Mouse (Mus musculus) midbrain, postnatal 0 days (tissue): ENCODE data around the gene Tap1. TPM values are rescaled to one million over a fixed set of nuclear protein-coding genes. Genes with fewer than 3 reads are reported as not detected.

ENCODE experiments used
- ATAC-seq: fragments of 200-750 bp; cut with Nextera tagmentation; 2 replicates; pipeline ENCODE4 v1.8.0; 2017; ENCODE audit warnings: moderate number of reproducible peaks, mild to moderate bottlenecking, moderate TSS enrichment, moderate library complexity; ENCODE audit not compliant: low FRiP score
- DNase-seq: peaks from one replicate; pipeline ENCODE4 v3.0.0-alpha.2; 2015; ENCODE audit warnings: low spot score
- H3K27ac ChIP-seq: fragments of 300-500 bp; sonication (generic); 2 replicates; pipeline ENCODE4 v1.5.1; 2014; ENCODE audit warnings: low read depth, mild to moderate bottlenecking, low read length, mixed read lengths
- H3K27me3 ChIP-seq: fragments of 300-500 bp; sonication (generic); 2 replicates; pipeline ENCODE4 v1.6.1; 2014; ENCODE audit warnings: low read length, control low read depth, mixed read lengths; ENCODE audit not compliant: insufficient read depth
- H3K36me3 ChIP-seq: fragments of 300-500 bp; sonication (generic); 2 replicates; pipeline ENCODE4 v1.6.1; 2014; ENCODE audit warnings: low read length, control low read depth, mixed read lengths; ENCODE audit not compliant: insufficient read depth
- H3K4me1 ChIP-seq: fragments of 300-500 bp; sonication (generic); 2 replicates; pipeline ENCODE4 v1.6.1; 2014; ENCODE audit warnings: mild to moderate bottlenecking, control low read depth, antibody characterized with exemption, low read length, mixed read lengths; ENCODE audit not compliant: insufficient read depth
- H3K4me2 ChIP-seq: fragments of 300-500 bp; sonication (generic); 2 replicates; pipeline ENCODE4 v1.6.1; 2014; ENCODE audit warnings: low read depth, mild to moderate bottlenecking, low read length, mixed read lengths; ENCODE audit not compliant: poor library complexity, severe bottlenecking
- H3K4me3 ChIP-seq: fragments of 300-500 bp; sonication (generic); 2 replicates; pipeline ENCODE4 v1.5.1; 2014; ENCODE audit warnings: low read depth, mild to moderate bottlenecking, low read length, moderate library complexity
- H3K9ac ChIP-seq: fragments of 300-500 bp; sonication (generic); replicated peaks from 2 replicates; pipeline ENCODE4 v1.6.1; 2014; ENCODE audit warnings: mild to moderate bottlenecking, low read length, moderate library complexity, mixed read lengths; ENCODE audit not compliant: poor library complexity, severe bottlenecking
- H3K9me3 ChIP-seq: fragments of 300-500 bp; sonication (generic); 2 replicates; pipeline ENCODE4 v1.6.1; 2016; ENCODE audit warnings: low read length, control low read depth
- CTCF ChIP-seq: IDR thresholded peaks from 2 replicates; pipeline ENCODE4 v1.5.1; 2016; ENCODE audit warnings: antibody characterized with exemption, mild to moderate bottlenecking
- WGBS: fragments of 180-500 bp; shearing (Covaris S2); extraction: QIAGEN DNeasy Blood & Tissue Kit; methylation state at CpG from one replicate; pipeline ENCODE4 v1.1.7; 2014; 5-methylcytosine and 5-hydroxymethylcytosine counted together
- polyA plus RNA-seq: library from polyadenylated mRNA; unstranded; fragments of >200 nt; fragmentation: Nextera tagmentation; extraction: Ambion mirVana; gene quantifications from 2 replicates; pipeline ENCODE4 v1.2.1, GENCODE M21; 2015
- total RNA-seq: library from RNA; depleted of rRNA; stranded (reverse); fragments of >200 nt; gene quantifications from 2 replicates; pipeline ENCODE4 v1.2.3, GENCODE M21; 2014

Tap1 gene
- total and polyA plus RNA-seq, 2 experiments from 2014 or later = 7.1 to 7.7 TPM

GRCm38 (mm10) chr17:34199050-34199619 is 11.8 kb downstream of the Tap1 start:
- Histone ChIP-seq H3K9me3 (no peaks in the 10 kb centered on the region), H3K27me3 (peaks cover 33% of the 10 kb centered on the region), H3K36me3 (no peaks in the 10 kb centered on the region), H3K9ac (no peak overlapping the region), H3K4me1 (no peaks in the 10 kb centered on the region), H3K4me2 (no peak overlapping the region), H3K27ac (no peak overlapping the region), H3K4me3 (no peak overlapping the region)
- no peak for TF ChIP-seq CTCF
- ATAC-seq (no peak), DNase-seq (no peak)
- WGBS = 68% methylated on average over 12 of the region's 12 CpGs

DNA sequence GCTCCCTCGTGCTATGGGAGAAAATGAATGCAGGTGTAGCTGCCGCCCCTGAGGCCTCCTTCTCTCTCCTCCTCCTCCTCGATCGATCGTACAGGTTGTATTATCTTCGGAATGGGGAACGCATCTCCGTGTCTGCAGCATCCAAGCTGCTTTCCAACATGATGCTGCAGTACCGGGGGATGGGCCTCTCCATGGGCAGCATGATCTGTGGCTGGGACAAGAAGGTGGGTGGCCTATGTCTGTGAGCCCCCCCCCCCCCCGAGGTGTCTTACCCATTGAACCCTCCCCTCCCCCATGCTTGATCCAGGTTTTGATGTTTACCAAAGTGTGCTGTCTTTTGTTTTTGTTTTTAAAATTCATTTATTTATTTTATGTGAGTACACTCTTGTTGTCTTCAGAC is 12.7 kb downstream of the Tap1 start:
- H3K4me2 ChIP-seq = no peak overlapping the region
- no peak for DNase-seq
- H3K36me3 ChIP-seq = no peaks in the 10 kb centered on the region
- no peak overlapping the region for H3K9ac ChIP-seq
- 85% methylated on average over 10 of the region's 10 CpGs for WGBS
- no peak overlapping the region for H3K4me3 ChIP-seq
- peaks cover 36% of the 10 kb centered on the region for H3K27me3 ChIP-seq
- no peaks in the 10 kb centered on the region; the same call in 1 of the 2 replicates for H3K4me1 ChIP-seq
- no peaks in the 10 kb centered on the region for H3K9me3 ChIP-seq
- ATAC-seq = no peak
- H3K27ac ChIP-seq = no peak overlapping the region
- no peak for TF ChIP-seq CTCF

DNA sequence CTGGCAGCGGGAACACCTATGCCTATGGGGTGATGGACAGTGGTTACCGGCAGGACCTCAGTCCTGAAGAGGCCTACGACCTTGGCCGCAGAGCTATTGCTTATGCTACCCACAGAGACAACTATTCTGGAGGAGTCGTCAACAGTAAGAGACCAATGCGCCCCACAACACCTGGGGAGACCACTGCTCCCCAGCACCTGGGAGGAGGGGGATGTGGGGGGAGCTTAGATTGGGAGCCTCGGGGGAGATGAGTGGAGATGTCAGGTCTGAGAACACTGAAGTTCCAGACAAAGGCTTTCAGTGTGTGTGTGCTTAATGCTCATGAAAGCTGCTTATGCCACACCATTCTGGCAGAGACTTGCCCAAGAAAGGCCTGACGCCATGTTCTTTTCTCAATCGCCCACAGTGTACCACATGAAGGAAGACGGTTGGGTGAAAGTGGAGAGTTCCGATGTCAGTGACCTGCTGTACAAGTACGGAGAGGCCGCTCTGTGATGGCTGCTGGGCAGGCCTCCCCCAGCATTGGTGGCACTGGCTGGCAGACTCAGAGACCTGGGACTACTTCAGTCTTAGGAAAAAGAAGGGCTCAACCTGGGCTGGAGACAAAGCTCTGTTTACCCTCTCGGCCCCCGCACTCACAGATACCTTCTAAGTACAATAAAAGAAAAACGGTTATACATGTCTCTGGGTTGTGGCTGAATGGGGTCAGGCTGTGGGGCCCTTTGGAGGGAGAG is 13.6 kb downstream of the Tap1 start:
- TF ChIP-seq CTCF = no peak
- no peak overlapping the region for H3K4me2 ChIP-seq
- no peaks in the 10 kb centered on the region; the same call in 1 of the 2 replicates for H3K4me1 ChIP-seq
- H3K9ac ChIP-seq = no peak overlapping the region
- WGBS = 85% methylated on average over 16 of the region's 16 CpGs
- no peak overlapping the region for H3K4me3 ChIP-seq
- peaks cover 34% of the 10 kb centered on the region for H3K27me3 ChIP-seq
- no peaks in the 10 kb centered on the region for H3K9me3 ChIP-seq
- ATAC-seq (no peak), DNase-seq (no peak)
- no peak overlapping the region for H3K27ac ChIP-seq
- no peaks in the 10 kb centered on the region for H3K36me3 ChIP-seq

DNA sequence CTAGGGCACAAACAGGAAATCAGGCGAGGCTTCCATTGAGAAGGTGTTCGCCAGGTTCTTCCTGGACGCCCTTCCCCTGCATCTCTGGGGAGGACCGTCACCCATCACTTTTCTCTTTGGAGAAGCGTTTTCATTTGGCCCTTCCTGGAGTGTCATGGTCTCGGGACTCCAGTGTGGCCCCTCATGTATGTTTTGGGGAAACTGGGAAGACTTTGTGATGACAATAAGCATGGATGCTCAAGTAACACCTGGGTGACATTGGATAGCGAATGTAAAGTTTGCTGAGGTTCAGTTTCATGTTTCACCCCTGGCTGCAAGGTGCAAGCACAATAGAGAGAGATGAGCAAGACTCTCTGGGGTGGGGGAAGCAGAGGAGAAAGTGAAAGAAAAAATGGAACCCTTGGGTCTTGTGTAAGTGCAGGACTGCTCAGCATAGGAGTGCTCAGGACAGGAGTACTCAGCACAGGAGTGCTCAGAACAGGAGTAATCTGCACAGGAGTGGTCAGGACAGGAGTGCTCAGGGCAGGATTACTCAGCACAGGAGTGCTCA is 14.2 kb downstream of the Tap1 start:
- H3K27me3 ChIP-seq = peaks cover 33% of the 10 kb centered on the region
- H3K4me1 ChIP-seq = no peaks in the 10 kb centered on the region; the same call in 1 of the 2 replicates
- H3K9ac ChIP-seq = no peak overlapping the region
- no peak overlapping the region for H3K4me2 ChIP-seq
- H3K36me3 ChIP-seq = no peaks in the 10 kb centered on the region
- DNase-seq (no peak), ATAC-seq (no peak)
- no peaks in the 10 kb centered on the region for H3K9me3 ChIP-seq
- no peak overlapping the region for H3K27ac ChIP-seq
- TF ChIP-seq CTCF = no peak
- WGBS = 72% methylated on average over 7 of the region's 7 CpGs
- H3K4me3 ChIP-seq = no peak overlapping the region

- WGBS = 94% methylated on average over 4 of the region's 4 CpGs
- Histone ChIP-seq H3K4me1 (no peaks in the 10 kb centered on the region; the same call in 1 of the 2 replicates), H3K9me3 (no peaks in the 10 kb centered on the region), H3K27ac (no peak overlapping the region), H3K9ac (no peak overlapping the region), H3K27me3 (peaks cover 31% of the 10 kb centered on the region), H3K4me2 (no peak overlapping the region), H3K36me3 (no peaks in the 10 kb centered on the region), H3K4me3 (no peak overlapping the region)
- ATAC-seq (no peak), DNase-seq (no peak)
- TF ChIP-seq CTCF = no peak
These were observed 15.5 kb downstream of the Tap1 start for GRCm38 (mm10) chr17:34202760-34203442.
